ENCODE assay signal across 8 mouse cellular contexts in genomic region chr4:149752124-149752799, GRCm38 (mm10). TPM values are rescaled to one million over a fixed set of nuclear protein-coding genes. Genes with fewer than 3 reads are reported as not detected.
DNase-seq lines count a peak whose midpoint lies in the region; ATAC-seq lines count a peak whose summit lies in the region.

No protein-coding gene starts in this region.

- DNase-seq in frontal cortex, postnatal 10 days (ENCODE audit: low spot score in 2 of 2), result no peak
- peak; percentile 74 for DNase-seq in 3T3-L1 (ENCODE audit: low read depth, low spot score)
- peak; percentile 50 to 73 for DNase-seq in adrenal gland, postnatal 36 days
- peak; percentile 74 for DNase-seq in kidney, adult 9 months
- DNase-seq in lung, postnatal 14 days, result peak; percentile 72
- peak; percentile 57 for DNase-seq in right cerebral cortex, postnatal 25 days

- ATAC-seq in frontal cortex, adult (ENCODE audit: low TSS enrichment), result peak; percentile 57; the same call in 1 of the 2 replicates
- peak; percentile 70; the same call in 1 of the 2 replicates for ATAC-seq in erythroblast, adult 5-6 weeks (replicated peaks; ENCODE audit: low FRiP score, poor library complexity, severe bottlenecking)

RNA-seq across cellular contexts. Expression of gene Tmem201, which starts 14.4 kb away (rescaled TPM):
- 10 to 100 TPM; 29.7 to 31.6 TPM for total RNA-seq in adrenal gland, postnatal 36 days (2021)
- total RNA-seq in erythroblast, adult 5-6 weeks (2015; ENCODE audit: low replicate concordance), result 2.7 and 23.2 TPM in 2 replicates
- total RNA-seq in erythroblast, adult 5-6 weeks (2017; ENCODE audit: low replicate concordance), result 0.85 and 3.2 TPM in 2 replicates

RNA-seq across cellular contexts. Expression of gene Slc25a33, which starts 21.8 kb away (rescaled TPM):
- total RNA-seq in adrenal gland, postnatal 36 days (2021), result 10 to 100 TPM; 18.3 to 31.6 TPM
- total RNA-seq in erythroblast, adult 5-6 weeks (2015; ENCODE audit: low replicate concordance), result not detected in 2 replicates
- not detected in 2 replicates for total RNA-seq in erythroblast, adult 5-6 weeks (2017; ENCODE audit: low replicate concordance)

RNA-seq across cellular contexts. Expression of gene Pik3cd, which starts 49.9 kb away (rescaled TPM):
- total RNA-seq in adrenal gland, postnatal 36 days (2021), result 1 to 10 TPM; 2.7 to 3.8 TPM
- 11.1 and 14.4 TPM in 2 replicates for total RNA-seq in erythroblast, adult 5-6 weeks (2015; ENCODE audit: low replicate concordance)
- 14.9 and 20.2 TPM in 2 replicates for total RNA-seq in erythroblast, adult 5-6 weeks (2017; ENCODE audit: low replicate concordance)

Comparison
In these comparisons a context has a peak if more than half of its experiments do, and no peak if none do; other contexts are left out.
1. DNase-seq: peak in 3T3-L1 (single experiment), adrenal gland, postnatal 36 days (2 of 2), kidney, adult 9 months (single experiment), lung, postnatal 14 days (single experiment) and right cerebral cortex, postnatal 25 days (single experiment); none in frontal cortex, postnatal 10 days (0 of 2).
2. RNA of gene Slc25a33, which starts 21.8 kb away (total RNA-seq): 18.3 to 31.6 TPM in adrenal gland, postnatal 36 days; not detected in erythroblast, adult 5-6 weeks; every median in the first group is over 10 times any median in the second.